Mouse (Mus musculus) right cerebral cortex, postnatal 36 days (tissue): ENCODE measurements around the gene Zfp493.
"Not testable (repeated sequence)": the region's sequence is repeated elsewhere in the genome, so short reads cannot be mapped to it uniquely, and the experiment has no call there.

Experiments used
- DNase-seq, 2 experiments: peaks; one replicate each; pipeline ENCODE4 v3.0.0; 2022; ENCODE audit warnings: low spot score in 2 of 2, mixed read lengths in 1 of 2

The Zfp493 gene

GRCm38 (mm10) chr13:67779265-67780221 lies at the start of gene Zfp493:
Gene Zfp493 (plus strand): TSS chr13:67779693.
- peak; percentile 35 to 66 for DNase-seq

GRCm38 (mm10) chr13:67734391-67734790 lies 45.1 kb upstream of the Zfp493 start:
- not testable (repeated sequence) for DNase-seq

DNA sequence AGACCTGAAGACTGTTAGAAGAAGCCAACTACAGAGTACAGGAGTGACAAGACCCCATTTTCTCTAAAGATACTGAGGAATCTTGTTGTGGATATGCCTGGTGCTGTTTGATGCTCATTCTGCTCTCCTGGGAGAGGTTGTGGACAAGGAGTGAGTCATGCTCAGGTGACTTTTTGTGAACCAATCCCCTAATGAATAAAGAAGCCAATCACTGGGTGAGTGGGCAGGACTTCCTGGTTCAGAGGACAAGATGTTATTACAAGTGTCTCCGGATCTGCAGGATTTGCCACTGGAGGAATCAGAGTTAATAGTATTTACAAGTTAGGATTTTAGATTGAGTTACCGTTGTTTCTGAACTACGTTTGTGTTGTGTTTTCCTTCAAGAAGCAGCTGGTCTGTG lies 36.6 kb upstream of the Zfp493 start:
- DNase-seq: no peak

- no peak for DNase-seq
Observed at GRCm38 (mm10) chr13:67743896-67744295, 35.6 kb upstream of the Zfp493 start.

GRCm38 (mm10) chr13:67754333-67755306 lies 24.9 kb upstream of the Zfp493 start, which contains the start of gene Zfp85:
Gene Zfp85 (minus strand): TSS chr13:67755228.
- DNase-seq: peak; percentile 33 to 36

DNA sequence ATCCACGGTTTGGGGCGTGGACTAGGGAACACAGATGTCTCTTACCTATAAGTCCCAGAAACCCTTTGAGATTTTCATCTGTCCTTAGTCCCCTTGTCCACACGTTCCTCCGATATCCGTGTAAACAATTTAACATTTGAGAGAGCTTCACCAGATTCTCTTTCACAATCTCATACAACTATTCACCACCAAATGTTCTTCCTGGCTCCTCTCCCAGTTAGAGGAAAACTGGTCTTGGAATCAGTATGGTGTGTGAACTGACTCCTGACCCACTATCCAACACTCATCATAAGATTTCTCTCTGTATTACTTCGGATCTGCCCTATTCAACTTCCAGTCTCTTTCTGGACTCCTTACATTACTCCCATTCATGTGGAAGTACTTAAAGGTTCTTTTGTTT lies 23.7 kb upstream of the Zfp493 start:
- DNase-seq: no peak

DNA sequence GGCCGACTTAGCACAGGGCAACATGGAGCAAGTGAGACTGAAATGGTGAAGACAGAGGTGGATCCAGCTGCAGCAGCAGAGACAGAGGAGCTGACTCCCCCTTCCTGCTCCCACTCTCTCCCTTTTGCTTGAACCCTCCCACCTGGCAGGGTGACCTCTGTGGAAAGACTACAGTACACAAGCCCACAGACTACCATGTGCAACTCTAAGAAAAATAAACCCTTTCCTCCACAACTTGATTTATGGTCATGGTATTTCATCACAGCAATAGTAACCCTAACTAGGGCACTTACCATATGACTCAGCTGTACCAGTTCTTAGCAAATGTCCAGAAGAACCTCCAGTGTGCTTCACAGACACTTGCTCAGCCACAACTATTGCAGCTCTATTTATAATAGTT lies 19.5 kb upstream of the Zfp493 start:
- DNase-seq: no peak

DNA sequence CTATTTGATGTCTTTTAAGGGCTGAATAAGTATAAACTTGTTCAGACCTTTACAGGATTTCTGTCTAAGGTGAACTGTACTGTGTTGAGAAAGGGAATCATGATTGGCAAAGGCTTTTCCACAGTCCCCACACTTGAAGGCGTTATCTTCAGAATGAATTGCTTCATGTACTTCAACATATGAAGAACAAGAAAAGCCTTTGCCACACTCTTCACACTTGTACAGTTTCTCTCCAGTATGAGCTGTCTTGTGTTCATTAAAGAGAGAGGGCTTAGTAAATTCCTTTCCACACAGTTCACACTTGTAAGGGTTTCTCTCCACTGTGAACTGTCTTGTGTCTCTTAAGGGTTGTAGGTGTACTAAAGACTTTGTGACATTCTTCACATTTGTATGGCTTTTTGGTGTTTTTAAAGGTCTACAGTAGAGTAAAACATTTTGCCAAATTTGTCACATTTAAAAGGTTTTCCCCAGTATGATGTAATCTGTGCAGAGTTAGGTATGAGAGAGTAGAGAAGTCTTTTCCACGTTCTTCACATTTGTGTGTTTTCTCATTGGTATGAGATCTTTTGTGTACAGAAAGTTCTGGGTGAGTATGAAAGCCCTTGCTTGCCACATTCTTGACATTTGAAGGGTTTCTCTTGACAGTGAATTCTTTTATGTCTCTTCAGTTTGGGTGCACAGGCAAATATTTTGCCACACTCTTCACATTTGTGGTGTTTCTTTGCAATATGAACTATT lies 16.3 kb upstream of the Zfp493 start:
- no peak for DNase-seq

DNA sequence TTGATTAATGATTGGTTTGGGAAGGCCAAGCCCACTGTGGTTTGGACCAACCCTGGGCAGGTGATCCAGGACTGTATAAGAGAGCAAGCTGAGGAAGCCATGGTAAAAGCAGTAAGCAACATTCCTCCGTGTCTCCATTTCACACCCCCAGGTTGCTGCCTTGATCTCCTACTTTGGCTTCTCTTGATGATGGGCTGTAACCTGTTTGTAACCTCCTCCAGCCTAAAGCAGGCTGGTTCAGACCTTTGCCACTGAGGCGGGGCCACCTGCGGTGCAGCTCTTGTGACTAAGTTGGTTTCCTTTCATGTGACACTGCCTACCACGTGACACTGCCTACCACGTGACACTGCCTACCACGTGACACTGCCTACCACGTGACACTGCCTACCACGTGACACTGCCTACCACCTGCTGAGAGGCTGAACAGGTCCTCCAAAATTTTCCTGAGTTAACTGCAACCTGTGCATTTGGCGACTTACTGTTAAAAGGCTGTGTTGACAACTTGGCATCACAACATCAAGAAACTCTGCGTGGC lies 12.5 kb downstream of the Zfp493 start:
- DNase-seq: no peak

DNA sequence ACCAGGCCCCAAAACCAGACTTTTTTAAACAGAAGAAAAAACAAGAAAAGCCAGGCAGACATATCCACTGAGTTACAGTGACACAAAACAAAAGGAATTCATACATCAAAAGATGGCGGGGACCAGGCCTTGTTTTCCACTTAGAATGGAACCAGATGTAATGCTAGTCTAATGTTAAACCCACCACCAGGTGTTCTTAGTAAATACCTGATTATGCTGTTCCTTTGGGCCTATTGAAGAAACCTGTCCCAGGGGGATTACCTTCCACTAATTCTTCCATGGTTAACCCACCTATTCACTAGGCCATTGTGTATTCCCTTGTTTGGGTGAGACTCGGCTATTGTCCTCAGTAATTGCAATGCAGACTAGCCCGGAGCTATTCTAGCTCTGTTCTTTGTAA lies 19.1 kb downstream of the Zfp493 start:
- DNase-seq: no peak

GRCm38 (mm10) chr13:67799151-67799550 lies 19.7 kb downstream of the Zfp493 start:
- DNase-seq: not testable (repeated sequence)

GRCm38 (mm10) chr13:67811651-67812210 lies 32.2 kb downstream of the Zfp493 start:
- DNase-seq: no peak

DNA sequence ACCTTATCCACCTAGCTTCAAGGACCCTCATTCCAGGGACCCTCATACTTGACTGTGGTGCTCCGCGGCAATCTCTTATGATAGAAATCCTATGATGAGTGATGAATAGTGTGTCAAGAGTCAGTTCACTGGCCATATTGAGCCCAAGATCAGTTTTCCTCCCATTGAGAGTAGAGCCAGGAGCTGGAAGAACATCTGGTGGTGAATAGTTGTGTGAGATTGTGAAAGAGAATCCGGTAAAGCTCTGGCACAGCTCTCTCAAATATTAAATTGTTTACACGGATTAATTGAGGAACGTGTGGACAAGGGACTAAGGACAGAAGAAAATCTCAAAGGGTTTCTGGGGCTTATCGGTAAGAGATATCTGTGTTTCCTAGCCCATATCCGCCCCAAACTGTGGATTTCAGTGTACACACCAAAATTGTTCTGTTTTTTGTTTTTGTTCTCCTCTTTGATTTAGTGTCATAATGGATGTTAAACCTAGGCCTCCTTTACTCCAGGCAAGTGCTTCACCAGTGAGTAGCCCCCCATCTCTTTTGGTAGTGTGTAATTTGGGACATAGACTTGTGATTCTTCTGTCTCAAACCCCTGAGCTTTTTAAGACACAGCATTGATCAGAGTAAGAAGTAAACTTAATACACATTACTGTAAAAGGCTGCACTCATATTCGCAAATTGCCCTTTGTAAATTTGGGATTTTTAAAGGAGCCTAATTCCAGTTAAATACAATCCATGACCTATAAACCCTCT lies 33.6 kb downstream of the Zfp493 start:
- DNase-seq: no peak

GRCm38 (mm10) chr13:67813710-67814660 lies 34.5 kb downstream of the Zfp493 start, which contains the start of gene Zfp273:
Gene Zfp273 (plus strand): TSS chr13:67813740.
- DNase-seq: peak; percentile 62 to 79

- no peak for DNase-seq
Observed at GRCm38 (mm10) chr13:67818636-67819035, 39.1 kb downstream of the Zfp493 start.

DNA sequence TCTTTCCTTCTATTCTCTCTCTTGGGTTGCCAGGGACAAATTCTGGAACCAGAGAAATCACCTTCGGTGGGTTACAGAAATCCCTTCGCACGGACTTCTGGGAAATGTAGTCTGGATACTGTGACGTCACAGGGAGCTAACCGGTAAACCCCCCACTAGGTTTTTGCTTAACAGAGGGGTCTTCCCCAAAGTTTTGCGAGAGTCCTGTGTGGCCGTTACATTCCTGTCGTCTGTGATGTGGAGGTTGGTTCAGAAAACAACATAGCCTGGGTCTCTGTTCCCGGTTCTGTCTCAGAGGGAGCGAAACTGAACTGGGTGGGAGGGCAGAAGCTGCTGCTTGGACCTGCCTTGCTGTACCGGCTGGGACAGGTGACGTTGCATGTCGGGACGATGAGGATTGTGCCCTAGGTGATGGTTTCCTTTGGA lies 51.4 kb downstream of the Zfp493 start, which contains the start of gene Gm10037:
TSS of gene Gm10037 (plus strand) at position 196 of the 426 bp plus-strand sequence.
- DNase-seq: peak; percentile 56 to 59

- DNase-seq: not testable (repeated sequence)
Observed at GRCm38 (mm10) chr13:67833137-67833536, 53.6 kb downstream of the Zfp493 start.
